In the genomic region with DNA sequence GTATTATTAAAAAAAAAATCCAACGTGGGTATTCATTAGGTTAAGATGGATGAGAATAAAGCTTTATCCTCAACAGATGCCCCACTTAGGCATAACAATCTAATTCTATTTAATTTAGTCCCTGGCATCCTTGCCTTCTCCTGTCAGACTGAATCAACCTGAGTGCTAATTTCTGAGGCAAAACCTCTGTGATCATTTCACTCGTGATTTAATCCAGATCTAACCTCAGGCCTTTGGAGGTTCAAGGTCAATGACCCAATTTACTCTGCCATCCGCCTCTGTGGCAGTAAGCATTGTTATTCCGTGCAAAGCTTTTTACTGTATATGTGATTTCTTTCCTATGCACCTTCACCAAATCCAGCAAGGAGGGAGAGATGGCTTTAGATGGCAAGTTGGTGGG, we compare ENCODE assay signal across 21 mouse cellular contexts.
A peak's percentile ranks its signal among the peaks of the same experiment; 100 is the strongest.
DNase-seq lines count a peak whose midpoint lies in the region; ATAC-seq and TF ChIP-seq lines count a peak whose summit lies in the region.
"Had no signal": no experiment of that assay in that cellular context is flagged by ENCODE, and none has a peak within 500 bp of the region (broad histone marks: within the 10 kb centered on the region; RNA-seq: fewer than 3 reads in every experiment).

No protein-coding gene starts in this region.

- WGBS in hindbrain, postnatal 0 days, result 46% methylated on average over 4 of the region's 4 CpGs
- WGBS in hindbrain, embryonic 12.5 days, result 49% methylated on average over 4 of the region's 4 CpGs

- no peaks in the 10 kb centered on the region for H3K36me3 ChIP-seq in hindbrain, postnatal 0 days (ENCODE audit: insufficient read depth, low read length)
- no peaks in the 10 kb centered on the region for H3K36me3 ChIP-seq in hindbrain, embryonic 12.5 days
- H3K36me3 ChIP-seq: embryonic facial prominence, embryonic 12.5 days; forebrain, embryonic 15.5 days; heart, embryonic 13.5 days; hindbrain, embryonic 15.5 days; intestine, embryonic 15.5 days had no signal

- H3K9me3 ChIP-seq in hindbrain, postnatal 0 days (ENCODE audit: low read length), result no peaks in the 10 kb centered on the region
- no peaks in the 10 kb centered on the region for H3K9me3 ChIP-seq in hindbrain, embryonic 12.5 days (replicated peaks)
- H3K9me3 ChIP-seq: embryonic facial prominence, embryonic 12.5 days; forebrain, embryonic 15.5 days; heart, embryonic 13.5 days; hindbrain, embryonic 15.5 days; intestine, embryonic 15.5 days had no signal

- ATAC-seq in hindbrain, postnatal 0 days, result no peak
- ATAC-seq in hindbrain, embryonic 12.5 days (ENCODE audit: low FRiP score), result no peak
- ATAC-seq: activated CD4-positive, CD25-positive, alpha-beta regulatory T cell, adult 4 months; forebrain, embryonic 15.5 days; intestine, embryonic 15.5 days; Patski had no signal

- H3K27me3 ChIP-seq in hindbrain, postnatal 0 days (ENCODE audit: insufficient read depth, low read length), result no peaks in the 10 kb centered on the region
- no peaks in the 10 kb centered on the region for H3K27me3 ChIP-seq in hindbrain, embryonic 12.5 days
- H3K27me3 ChIP-seq: embryonic facial prominence, embryonic 12.5 days; forebrain, embryonic 15.5 days; heart, embryonic 13.5 days; hindbrain, embryonic 15.5 days; intestine, embryonic 15.5 days had no signal

- no peaks in the 10 kb centered on the region for H3K4me1 ChIP-seq in hindbrain, postnatal 0 days (ENCODE audit: insufficient read depth, low read length)
- H3K4me1 ChIP-seq in hindbrain, embryonic 12.5 days, result peaks cover 3% of the 10 kb centered on the region; the same call in 1 of the 2 replicates
- H3K4me1 ChIP-seq: embryonic facial prominence, embryonic 12.5 days; forebrain, embryonic 15.5 days; hindbrain, embryonic 15.5 days; intestine, embryonic 15.5 days had no signal

- peak; percentile 25 for DNase-seq in embryo, embryonic 10 days (ENCODE audit: low spot score)
- DNase-seq in embryo, embryonic 9.5 days (ENCODE audit: extremely low spot score), result no peak
- DNase-seq in hindbrain, postnatal 0 days (ENCODE audit: low spot score), result peak; percentile 35
- DNase-seq in hindlimb bud, embryonic 11.5 days (ENCODE audit: extremely low spot score, low read depth, low spot score), result peak; percentile 16
- DNase-seq in retina, postnatal 7 days (ENCODE audit: low read depth, low spot score), result peak; percentile 21
- no peak for DNase-seq in ovary, postnatal 36 days (ENCODE audit: low spot score)
- DNase-seq in thymus, postnatal 4 days, result no peak
- DNase-seq: adrenal gland, postnatal 14 days; cerebellum, adult 11-12 months; cerebellum, adult 9-10 months; gastrocnemius, postnatal 36 days; heart, adult 11 months; heart, postnatal 36 days had no signal

- no peak overlapping the region for H3K4me3 ChIP-seq in hindbrain, postnatal 0 days (ENCODE audit: low read length)
- no peak overlapping the region for H3K4me3 ChIP-seq in hindbrain, embryonic 12.5 days
- H3K4me3 ChIP-seq: embryonic facial prominence, embryonic 12.5 days; forebrain, embryonic 15.5 days; heart, embryonic 13.5 days; hindbrain, embryonic 15.5 days; intestine, embryonic 15.5 days had no signal

- no peak overlapping the region for H3K9ac ChIP-seq in hindbrain, postnatal 0 days (replicated peaks; ENCODE audit: low read length)
- no peak overlapping the region for H3K9ac ChIP-seq in hindbrain, embryonic 12.5 days
- H3K9ac ChIP-seq: embryonic facial prominence, embryonic 12.5 days; forebrain, embryonic 15.5 days; heart, embryonic 13.5 days; hindbrain, embryonic 15.5 days; intestine, embryonic 15.5 days had no signal

- H3K4me2 ChIP-seq in hindbrain, postnatal 0 days (ENCODE audit: low read depth, low read length), result no peak overlapping the region
- H3K4me2 ChIP-seq in hindbrain, embryonic 12.5 days (replicated peaks), result no peak overlapping the region
- H3K4me2 ChIP-seq: embryonic facial prominence, embryonic 12.5 days; forebrain, embryonic 15.5 days; heart, embryonic 13.5 days; hindbrain, embryonic 15.5 days; intestine, embryonic 15.5 days had no signal

- TF ChIP-seq CTCF in hindbrain, postnatal 0 days (IDR thresholded peaks at IDR 0.05; ENCODE audit: low read depth), result no peak

- no peak overlapping the region for H3K27ac ChIP-seq in hindbrain, postnatal 0 days
- no peak overlapping the region for H3K27ac ChIP-seq in hindbrain, embryonic 12.5 days
- H3K27ac ChIP-seq: embryonic facial prominence, embryonic 12.5 days; forebrain, embryonic 15.5 days; heart, embryonic 13.5 days; hindbrain, embryonic 15.5 days; intestine, embryonic 15.5 days had no signal

Comparison
In these comparisons a context has a peak if more than half of its experiments do, and no peak if none do; other contexts are left out.
1. DNase-seq: peak in embryo, embryonic 10 days (single experiment), hindbrain, postnatal 0 days (single experiment), hindlimb bud, embryonic 11.5 days (single experiment) and retina, postnatal 7 days (single experiment); none in embryo, embryonic 9.5 days (single experiment), ovary, postnatal 36 days (single experiment) and thymus, postnatal 4 days (single experiment).